Mouse (Mus musculus) layer of hippocampus, adult 2 months (tissue): ENCODE results near the gene Gfm2. TPM values are rescaled to one million over a fixed set of nuclear protein-coding genes. Genes with fewer than 3 reads are reported as not detected.

ENCODE experiments used
- DNase-seq, 2 experiments: peaks; one replicate each; pipeline ENCODE4 v3.0.0; 2022; ENCODE audit warnings: low spot score in 2 of 2
- H3K27ac ChIP-seq: fragments of 200-600 bp; 2 replicates; pipeline ENCODE4 v1.8.1; 2022
- H3K4me3 ChIP-seq: fragments of 200-600 bp; 2 replicates; pipeline ENCODE4 v1.8.1; 2022; ENCODE audit warnings: mild to moderate bottlenecking
- CTCF ChIP-seq: fragments of 200-600 bp; conservative IDR thresholded peaks from 2 replicates; pipeline ENCODE4 v1.8.1; 2022; ENCODE audit warnings: antibody characterized with exemption, mild to moderate bottlenecking, moderate library complexity
- total RNA-seq, 2 experiments: library from RNA; stranded (reverse); gene quantifications; 2 replicates each; pipeline ENCODE4 v1.2.3; 2021

The Gfm2 gene
- total RNA-seq, 2 experiments from 2014 or later, result 30.0 to 31.2 TPM

DNA sequence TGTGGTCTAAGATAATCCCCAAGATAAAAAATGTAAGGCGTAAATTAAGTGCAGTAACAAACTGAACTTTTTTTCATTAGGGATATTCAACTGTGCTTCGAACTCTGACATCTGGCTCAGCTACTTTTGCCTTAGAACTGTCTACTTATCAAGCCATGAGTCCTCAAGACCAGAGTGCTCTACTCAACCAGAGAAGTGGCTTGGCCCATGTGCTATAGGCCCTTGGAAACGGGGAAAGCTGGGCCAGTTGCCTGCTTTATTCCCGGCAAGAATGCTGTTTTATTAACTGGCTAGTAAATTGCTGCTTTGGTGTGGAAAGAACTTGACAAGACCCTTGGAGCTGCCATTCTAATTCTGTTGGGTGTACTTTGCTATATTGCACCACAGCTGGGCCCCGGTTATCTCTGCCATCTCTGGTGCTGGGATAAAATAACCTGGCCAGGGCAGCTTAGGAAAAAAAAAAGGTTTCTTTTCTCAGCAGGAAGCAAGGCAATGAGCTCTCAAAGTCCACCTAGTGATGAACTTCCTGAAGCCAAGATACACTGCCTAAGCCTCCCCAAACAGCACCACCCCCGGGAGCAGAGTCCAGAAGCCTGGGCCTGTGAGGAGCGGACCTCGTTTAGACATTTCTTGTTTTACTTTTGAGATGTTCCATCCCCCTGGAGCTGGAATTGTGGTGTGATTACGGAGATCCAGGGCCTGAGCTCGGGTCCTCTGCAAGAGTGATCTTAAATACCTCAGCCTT lies 38.0 kb downstream of the Gfm2 start:
- DNase-seq, result no peak
- Histone ChIP-seq H3K4me3 (no peak overlapping the region), H3K27ac (peak overlapping the region; percentile 28; the same call in 1 of the 2 replicates)
- TF ChIP-seq CTCF, result no peak

GRCm38 (mm10) chr13:97176731-97177130 lies 39.0 kb downstream of the Gfm2 start:
- DNase-seq, result no peak
- no peak for TF ChIP-seq CTCF
- peak overlapping the region; percentile 10; the same call in 1 of the 2 replicates for H3K27ac ChIP-seq
- no peak overlapping the region for H3K4me3 ChIP-seq

- no peak for TF ChIP-seq CTCF
- H3K27ac ChIP-seq, result 0 out of 2 replicates have a peak overlapping the region, but pooled peaks have one; percentile 10
- DNase-seq, result no peak
These were observed 41.2 kb downstream of the Gfm2 start for GRCm38 (mm10) chr13:97178943-97179342.

DNA sequence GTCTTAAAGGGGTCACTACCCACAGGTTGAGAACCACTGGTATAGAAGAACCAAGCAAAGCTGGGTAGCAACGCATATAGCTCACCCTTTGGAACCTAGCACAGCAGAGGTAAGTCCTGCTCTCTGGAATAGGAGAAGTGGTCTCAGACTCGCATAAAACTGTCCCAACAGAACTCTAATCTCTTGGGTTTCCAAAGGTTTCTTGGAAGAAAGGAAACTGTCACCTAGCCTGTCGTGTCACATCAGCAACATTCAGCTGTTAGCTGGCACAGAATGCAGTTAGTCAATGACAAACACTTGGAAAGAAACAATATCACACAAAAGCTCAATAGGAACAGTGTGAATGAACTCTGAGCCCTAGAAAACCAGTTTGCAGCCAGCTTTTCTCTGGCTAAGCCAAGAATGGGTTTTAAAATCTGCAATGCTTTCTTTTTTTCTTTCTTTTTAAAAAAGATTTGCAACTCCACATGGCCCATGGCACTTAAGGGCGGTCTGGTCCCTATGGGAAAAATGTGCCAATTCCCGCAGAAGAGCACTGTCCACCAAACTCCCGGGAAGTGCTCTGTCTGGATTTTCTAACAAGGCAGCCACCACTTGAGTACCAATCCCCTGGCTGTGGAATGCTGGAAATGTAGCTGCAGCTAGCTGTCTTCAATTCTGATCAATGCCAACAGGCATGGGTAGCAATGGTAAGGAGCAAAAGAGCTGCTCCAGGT lies 42.5 kb downstream of the Gfm2 start:
- no peak for DNase-seq
- no peak overlapping the region for H3K4me3 ChIP-seq
- H3K27ac ChIP-seq, result peak overlapping the region; percentile 53; the same call in 1 of the 2 replicates

More at GRCm38 (mm10) chr13:97178943-97179342, 41.2 kb downstream of the Gfm2 start:
- no peak overlapping the region for H3K4me3 ChIP-seq

DNA sequence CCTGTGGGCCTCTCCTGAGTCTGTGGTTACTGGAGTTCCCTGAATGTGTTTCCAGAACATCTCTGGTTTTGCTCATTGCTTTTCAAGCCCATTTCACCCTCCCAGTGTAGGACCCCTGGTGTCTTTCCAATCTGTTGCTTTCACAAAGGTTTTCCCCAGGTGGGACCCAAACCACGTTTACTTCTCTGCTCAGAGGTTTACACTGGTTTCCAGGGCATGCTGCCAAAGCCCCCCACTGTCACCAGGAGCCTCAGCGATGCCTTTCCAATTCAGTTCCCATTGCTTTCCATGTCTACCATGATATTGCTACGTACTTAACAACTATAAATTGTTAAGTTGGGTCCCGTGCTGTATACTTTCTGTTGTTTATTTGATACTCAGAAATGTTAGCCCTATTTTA lies 45.1 kb downstream of the Gfm2 start:
- DNase-seq, result no peak
- no peak for TF ChIP-seq CTCF

More for the DNA sequence above, 42.5 kb downstream of the Gfm2 start:
- no peak for TF ChIP-seq CTCF

GRCm38 (mm10) chr13:97184168-97184567 lies 46.4 kb downstream of the Gfm2 start:
- Histone ChIP-seq H3K27ac (peak overlapping the region; percentile 8; the same call in 1 of the 2 replicates), H3K4me3 (no peak overlapping the region)
- no peak for DNase-seq
- TF ChIP-seq CTCF, result no peak

More for the DNA sequence above, 45.1 kb downstream of the Gfm2 start:
- Histone ChIP-seq H3K27ac (peak overlapping the region; percentile 18; the same call in 1 of the 2 replicates), H3K4me3 (no peak overlapping the region)

- H3K4me3 ChIP-seq, result no peak overlapping the region
- TF ChIP-seq CTCF, result no peak
These were observed 46.9 kb downstream of the Gfm2 start for GRCm38 (mm10) chr13:97184656-97185055.

GRCm38 (mm10) chr13:97186346-97186745 lies 48.6 kb downstream of the Gfm2 start:
- H3K27ac ChIP-seq, result peak overlapping the region; percentile 63; the same call in 1 of the 2 replicates
- DNase-seq, result no peak
- no peak overlapping the region for H3K4me3 ChIP-seq
- no peak for TF ChIP-seq CTCF

More at GRCm38 (mm10) chr13:97184656-97185055, 46.9 kb downstream of the Gfm2 start:
- no peak for DNase-seq
- no peak overlapping the region for H3K27ac ChIP-seq

DNA sequence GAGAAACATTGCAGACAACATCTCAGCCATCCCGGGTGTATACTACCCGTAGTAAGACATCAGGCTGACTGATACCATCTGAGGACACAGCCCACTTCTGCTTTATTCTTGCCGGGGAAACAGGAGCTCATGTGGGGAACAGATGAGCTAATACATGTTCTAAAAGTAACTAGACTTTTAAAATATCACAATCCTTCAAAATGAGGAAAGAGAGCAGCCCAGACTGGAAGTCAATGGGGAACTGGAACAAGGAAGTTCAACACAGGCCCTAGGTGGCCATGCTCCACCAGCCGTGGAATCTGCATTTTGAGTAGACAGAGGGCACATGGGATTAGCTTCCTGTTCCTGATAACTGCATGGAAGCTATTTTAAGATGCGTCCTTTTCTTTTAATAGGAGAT lies 50.0 kb downstream of the Gfm2 start:
- TF ChIP-seq CTCF, result no peak
- peak overlapping the region; percentile 43; the same call in 1 of the 2 replicates for H3K27ac ChIP-seq
- no peak for DNase-seq

GRCm38 (mm10) chr13:97192649-97193048 lies 54.9 kb downstream of the Gfm2 start:
- no peak overlapping the region for H3K4me3 ChIP-seq
- no peak for DNase-seq
- no peak for TF ChIP-seq CTCF
- peak overlapping the region; percentile 52 for H3K27ac ChIP-seq

More for the DNA sequence above, 50.0 kb downstream of the Gfm2 start:
- H3K4me3 ChIP-seq, result no peak overlapping the region

DNA sequence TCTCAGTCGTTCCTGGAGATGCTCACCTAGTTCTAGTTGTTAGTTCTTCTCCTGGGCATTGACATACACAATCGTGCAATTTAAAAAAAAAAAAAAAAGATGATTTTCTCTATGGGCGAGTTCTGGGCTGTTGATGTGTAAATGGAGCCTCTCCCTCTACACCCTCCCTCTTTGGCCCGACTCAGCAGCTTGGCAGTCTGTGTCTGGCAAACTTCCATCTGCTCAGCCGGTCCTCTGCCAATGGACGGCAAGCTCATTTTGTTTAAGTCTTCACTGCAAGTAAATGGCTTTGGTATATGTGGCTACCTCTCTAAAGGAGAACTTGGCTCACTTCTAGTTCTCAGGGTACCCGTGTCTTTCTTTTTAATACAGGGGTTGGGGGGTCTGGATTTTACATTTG lies 55.7 kb downstream of the Gfm2 start:
- Histone ChIP-seq H3K27ac (peak overlapping the region; percentile 52; the same call in 1 of the 2 replicates), H3K4me3 (no peak overlapping the region)
- TF ChIP-seq CTCF, result no peak
- DNase-seq, result peak; percentile 66 to 83

DNA sequence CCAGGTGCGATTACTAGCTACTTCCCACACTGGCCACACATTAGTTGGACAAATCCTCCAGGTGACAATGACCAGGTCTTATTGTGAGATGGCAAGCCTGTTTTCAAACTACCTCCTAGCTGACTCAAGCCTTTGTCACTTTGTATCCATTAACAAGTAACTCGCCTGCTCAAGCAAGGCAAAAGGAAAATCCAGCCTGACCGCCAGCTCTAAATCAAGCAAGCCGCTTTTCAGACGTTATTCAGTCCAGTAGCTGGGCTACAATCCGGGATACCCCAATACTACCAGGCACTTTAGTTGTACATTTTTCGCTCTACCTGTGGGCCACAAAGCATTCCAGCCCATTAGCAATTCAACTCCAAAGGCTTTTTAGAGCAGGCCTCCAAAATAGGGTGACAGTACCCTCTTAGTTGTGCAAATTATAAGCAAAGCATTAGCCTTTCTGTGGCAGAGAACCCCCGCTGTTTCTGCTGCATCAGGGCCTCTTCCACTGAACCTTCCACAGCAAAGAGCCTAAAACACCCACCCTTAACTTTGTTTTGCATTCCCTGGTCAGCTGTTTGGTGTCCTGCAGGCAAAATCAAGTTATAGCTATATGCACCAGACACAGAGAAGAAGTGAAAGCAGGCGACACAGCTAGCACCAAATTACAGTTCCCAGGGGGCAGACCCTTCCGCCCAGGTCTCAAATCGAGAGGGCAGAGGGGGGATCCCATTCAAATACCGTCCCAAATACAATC lies 58.6 kb downstream of the Gfm2 start:
- H3K27ac ChIP-seq, result peak overlapping the region; percentile 87; the same call in 1 of the 2 replicates
- H3K4me3 ChIP-seq, result peak overlapping the region; percentile 83; the same call in 1 of the 2 replicates
- no peak for DNase-seq
- TF ChIP-seq CTCF, result no peak
